Mouse (Mus musculus) frontal cortex, adult 2 months (tissue): ENCODE data around the gene Nipal1. TPM values are rescaled to one million over a fixed set of nuclear protein-coding genes. Genes with fewer than 3 reads are reported as not detected.

Experiments
- polyA plus RNA-seq: library from polyadenylated mRNA; depleted of rRNA; stranded (reverse); fragments of >200 nt; gene quantifications from 2 replicates; pipeline ENCODE4 v1.2.3, GENCODE M21; 2012; rRNA removed

Nipal1 gene
- polyA plus RNA-seq, 1 experiment = 0.02 TPM

Other genes with a start within 250 kb of the Nipal1 start
- 0.08 and 0.14 TPM in 2 replicates for gene Corin, start 143.3 kb upstream of the Nipal1 start, polyA plus RNA-seq
- gene Nfxl1, start 88.1 kb upstream of the Nipal1 start, polyA plus RNA-seq = 11.9 and 12.3 TPM in 2 replicates
- gene Zar1, start 66.5 kb upstream of the Nipal1 start, polyA plus RNA-seq = 4.3 and 4.5 TPM in 2 replicates
- 0.21 and 0.34 TPM in 2 replicates for gene Gm5868, start 60.2 kb upstream of the Nipal1 start, polyA plus RNA-seq
- gene Cnga1, start 3.5 kb upstream of the Nipal1 start, polyA plus RNA-seq = not detected in 2 replicates
- gene Txk, start 105.0 kb downstream of the Nipal1 start, polyA plus RNA-seq = 0.34 and 0.40 TPM in 2 replicates
- gene Tec, start 220.7 kb downstream of the Nipal1 start, polyA plus RNA-seq = 2.6 and 3.2 TPM in 2 replicates